Mouse (Mus musculus) intestine, embryonic 15.5 days (tissue): Measurements from ENCODE around the gene Rnase4. TPM values are rescaled to one million over a fixed set of nuclear protein-coding genes. Genes with fewer than 3 reads are reported as not detected.
"Not testable (repeated sequence)": the region's sequence is repeated elsewhere in the genome, so short reads cannot be mapped to it uniquely, and the experiment has no call there.

ENCODE experiments used
- ATAC-seq: fragments of 200-750 bp; cut with Nextera tagmentation; 2 replicates; pipeline ENCODE4 v1.8.0; 2017; ENCODE audit warnings: moderate TSS enrichment, moderate library complexity
- H3K27ac ChIP-seq: fragments of 300-500 bp; sonication (generic); 2 replicates; pipeline ENCODE4 v1.5.1; 2015; ENCODE audit warnings: mild to moderate bottlenecking, inconsistent platforms
- H3K27me3 ChIP-seq: fragments of 300-500 bp; sonication (generic); replicated peaks from 2 replicates; pipeline ENCODE4 v1.6.1; 2015; ENCODE audit warnings: inconsistent platforms
- H3K36me3 ChIP-seq: fragments of 300-500 bp; sonication (generic); 2 replicates; pipeline ENCODE4 v1.6.1; 2015; ENCODE audit warnings: inconsistent platforms
- H3K4me1 ChIP-seq: fragments of 300-500 bp; sonication (generic); replicated peaks from 2 replicates; pipeline ENCODE4 v1.6.1; 2015; ENCODE audit warnings: inconsistent platforms
- H3K4me2 ChIP-seq: fragments of 300-500 bp; sonication (generic); replicated peaks from 2 replicates; pipeline ENCODE4 v1.6.1; 2015; ENCODE audit warnings: mild to moderate bottlenecking, inconsistent platforms
- H3K4me3 ChIP-seq: fragments of 300-500 bp; sonication (generic); replicated peaks from 2 replicates; pipeline ENCODE4 v1.5.1; 2015; ENCODE audit warnings: inconsistent platforms
- H3K9ac ChIP-seq: fragments of 300-500 bp; sonication (generic); 2 replicates; pipeline ENCODE4 v1.6.1; 2015; ENCODE audit warnings: inconsistent platforms
- H3K9me3 ChIP-seq: fragments of 300-500 bp; sonication (generic); 2 replicates; pipeline ENCODE4 v1.6.1; 2016; ENCODE audit warnings: inconsistent platforms
- WGBS: fragments of 180-500 bp; shearing (Covaris S2); methylation state at CpG from one replicate; pipeline ENCODE4 v1.1.7; 2015; 5-methylcytosine and 5-hydroxymethylcytosine counted together
- polyA plus RNA-seq: library from polyadenylated mRNA; unstranded; fragments of >200 nt; fragmentation: Nextera tagmentation; extraction: Ambion mirVana; gene quantifications from 2 replicates; pipeline ENCODE4 v1.2.1, GENCODE M21; 2015

Gene Rnase4
- polyA plus RNA-seq, 1 experiment from 2014 or later: 209 TPM

DNA sequence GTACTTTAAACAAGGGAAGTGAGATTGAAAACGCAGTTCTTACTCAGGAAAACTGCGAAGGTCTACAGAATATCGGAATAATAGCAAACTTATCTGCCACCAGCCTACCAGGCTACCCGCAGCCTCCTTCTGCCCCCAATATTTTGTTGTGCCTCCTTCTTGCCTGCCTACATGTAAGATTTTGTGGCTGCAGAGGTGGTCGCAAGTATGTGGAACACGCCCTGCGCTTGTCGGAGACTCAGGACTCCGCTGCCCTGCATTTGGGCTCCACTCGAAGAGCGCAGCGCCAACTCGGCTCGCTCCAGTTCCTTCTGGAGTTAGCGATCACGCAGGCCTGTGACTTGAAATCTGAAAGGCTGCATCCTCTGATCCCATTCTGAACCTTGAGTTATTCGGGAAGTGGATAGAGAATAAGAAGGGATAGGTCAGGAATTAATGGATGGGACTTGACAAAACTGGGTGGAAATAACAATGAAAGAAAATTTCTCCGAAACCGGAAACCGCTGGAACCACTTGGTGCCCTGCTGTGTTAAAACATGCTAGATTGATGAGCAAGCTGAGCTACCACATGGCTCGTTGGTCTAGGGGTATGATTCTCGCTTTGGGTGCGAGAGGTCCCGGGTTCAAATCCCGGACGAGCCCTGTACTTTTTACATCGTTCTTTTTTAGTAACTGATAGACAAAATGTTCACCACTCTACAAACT is 648 bp upstream of the Rnase4 start:
- Histone ChIP-seq H3K27ac (peak overlapping the region; percentile 87), H3K9ac (peak overlapping the region; percentile 56), H3K4me2 (peak overlapping the region; percentile 77), H3K36me3 (no peaks in the 10 kb centered on the region), H3K4me3 (peak overlapping the region; percentile 63), H3K4me1 (0 out of 2 replicates have a peak, but pooled peaks cover 2% of the 10 kb centered on the region), H3K9me3 (no peaks in the 10 kb centered on the region), H3K27me3 (no peaks in the 10 kb centered on the region)
- under 1% methylated on average over 27 of the region's 27 CpGs for WGBS
- peak; percentile 48 for ATAC-seq

DNA sequence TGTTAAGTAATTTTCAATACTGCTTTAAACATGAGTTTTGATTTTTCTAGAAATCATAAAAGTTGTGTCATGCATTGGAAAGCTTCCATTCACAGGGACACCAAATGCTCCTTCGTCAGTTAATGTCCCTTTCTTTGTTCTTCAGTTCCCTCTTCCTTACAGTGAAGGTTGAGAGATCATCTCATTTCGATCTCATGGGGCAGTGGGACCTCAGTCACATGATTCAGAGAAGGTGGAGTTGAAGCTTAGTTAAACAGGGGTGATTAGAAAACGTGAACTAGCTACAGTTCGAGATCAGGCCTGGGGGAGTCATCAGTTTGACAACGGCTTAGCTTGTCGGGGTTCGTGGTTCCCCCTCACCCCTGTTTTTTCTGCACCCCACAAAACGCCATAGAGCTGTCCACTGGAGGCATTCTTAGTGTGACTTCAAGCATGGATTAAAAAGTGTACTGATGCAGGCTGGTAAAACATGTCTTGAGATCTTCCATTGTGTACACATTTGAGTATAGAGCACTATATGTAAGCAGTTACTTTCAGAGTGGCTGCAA is 1.3 kb downstream of the Rnase4 start:
- H3K36me3 ChIP-seq: no peaks in the 10 kb centered on the region
- no peak overlapping the region for H3K9ac ChIP-seq
- no peaks in the 10 kb centered on the region for H3K9me3 ChIP-seq
- no peaks in the 10 kb centered on the region for H3K27me3 ChIP-seq
- H3K4me2 ChIP-seq: peak overlapping the region; percentile 77
- 40% methylated on average over 8 of the region's 8 CpGs for WGBS
- H3K4me3 ChIP-seq: peak overlapping the region; percentile 63
- peak overlapping the region; percentile 28 for H3K27ac ChIP-seq
- ATAC-seq: no peak
- 0 out of 2 replicates have a peak, but pooled peaks cover 2% of the 10 kb centered on the region for H3K4me1 ChIP-seq

DNA sequence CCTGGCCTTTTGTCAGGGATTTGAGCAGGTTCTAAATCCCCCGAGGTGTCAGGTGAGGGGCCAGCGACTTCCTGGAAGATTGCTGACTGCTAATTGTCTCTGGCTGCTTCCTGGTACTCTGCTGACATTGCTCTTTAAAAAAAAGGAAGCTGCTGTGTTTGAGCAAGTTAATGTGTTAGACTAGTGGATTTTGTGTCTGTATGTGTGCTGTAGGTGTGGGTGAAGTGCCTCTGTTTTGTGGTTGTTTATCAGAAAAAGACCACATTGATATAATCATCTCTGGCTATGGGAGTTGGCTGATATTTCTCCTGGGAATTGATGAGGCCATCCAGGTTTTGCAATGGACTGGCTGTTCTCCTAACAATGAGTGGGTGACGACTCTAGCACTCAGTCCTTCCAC is 2.6 kb downstream of the Rnase4 start:
- Histone ChIP-seq H3K4me3 (no peak overlapping the region), H3K27ac (no peak overlapping the region), H3K9me3 (no peaks in the 10 kb centered on the region), H3K36me3 (no peaks in the 10 kb centered on the region), H3K4me2 (no peak overlapping the region), H3K9ac (no peak overlapping the region), H3K4me1 (0 out of 2 replicates have a peak, but pooled peaks cover 2% of the 10 kb centered on the region), H3K27me3 (no peaks in the 10 kb centered on the region)
- ATAC-seq: no peak
- WGBS: 25% methylated on average over 3 of the region's 3 CpGs

GRCm38 (mm10) chr14:51094096-51094875 is 3.4 kb downstream of the Rnase4 start:
- H3K36me3 ChIP-seq: no peaks in the 10 kb centered on the region
- no peak overlapping the region for H3K27ac ChIP-seq

GRCm38 (mm10) chr14:51094921-51095320 is 4.0 kb downstream of the Rnase4 start:
- Histone ChIP-seq H3K27me3 (no peaks in the 10 kb centered on the region), H3K9ac (no peak overlapping the region), H3K4me2 (no peak overlapping the region), H3K27ac (no peak overlapping the region), H3K4me3 (no peak overlapping the region), H3K9me3 (no peaks in the 10 kb centered on the region), H3K36me3 (no peaks in the 10 kb centered on the region), H3K4me1 (0 out of 2 replicates have a peak, but pooled peaks cover 2% of the 10 kb centered on the region)
- no peak for ATAC-seq
- 72% methylated on average over 8 of the region's 9 CpGs for WGBS

More at GRCm38 (mm10) chr14:51094096-51094875, 3.4 kb downstream of the Rnase4 start:
- no peaks in the 10 kb centered on the region for H3K27me3 ChIP-seq
- H3K4me3 ChIP-seq: no peak overlapping the region
- no peak overlapping the region for H3K4me2 ChIP-seq
- no peaks in the 10 kb centered on the region for H3K9me3 ChIP-seq
- 0 out of 2 replicates have a peak, but pooled peaks cover 2% of the 10 kb centered on the region for H3K4me1 ChIP-seq
- no peak overlapping the region for H3K9ac ChIP-seq
- ATAC-seq: no peak
- WGBS: 83% methylated on average over 5 of the region's 5 CpGs

DNA sequence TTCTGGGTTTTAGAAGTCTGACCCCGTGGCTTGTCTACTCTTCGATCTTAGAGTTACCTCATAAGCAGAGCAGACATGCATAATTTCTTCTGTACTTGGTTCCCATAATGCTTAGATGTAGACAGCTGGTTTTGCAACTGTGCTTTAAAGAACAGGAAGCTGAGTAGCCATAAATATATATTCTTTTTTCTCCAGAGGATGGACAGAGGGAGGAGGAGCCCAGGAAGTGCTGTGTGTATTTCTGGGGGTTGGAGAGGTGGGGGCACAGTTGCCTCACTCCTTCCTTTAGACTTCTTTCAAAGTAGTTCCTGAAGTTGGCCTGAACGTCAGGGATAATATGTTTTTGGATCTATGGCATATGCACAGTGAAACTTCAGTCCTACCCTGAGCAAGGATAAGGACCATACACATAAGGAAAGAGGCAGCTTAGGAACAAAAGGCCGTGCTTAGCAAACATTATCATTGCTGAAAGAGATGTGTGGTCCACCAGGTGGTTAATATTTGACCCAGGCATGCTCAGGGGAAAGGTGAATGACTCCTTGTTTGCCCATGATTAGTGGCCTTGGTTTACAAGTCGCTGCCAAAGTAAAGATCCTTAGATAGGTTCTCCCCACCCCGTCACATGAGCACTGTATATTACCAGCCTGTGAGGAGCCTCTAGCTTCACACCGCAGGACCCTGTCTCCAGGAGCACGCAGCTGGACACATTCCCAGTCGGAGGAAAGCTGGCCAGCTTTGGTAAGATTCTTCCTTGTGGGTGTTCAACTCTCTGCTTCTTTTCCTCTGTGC is 5.1 kb downstream of the Rnase4 start:
- Histone ChIP-seq H3K9me3 (no peaks in the 10 kb centered on the region), H3K4me1 (0 out of 2 replicates have a peak, but pooled peaks cover 2% of the 10 kb centered on the region), H3K9ac (no peak overlapping the region), H3K36me3 (no peaks in the 10 kb centered on the region), H3K4me2 (peak overlapping the region; percentile 34), H3K27ac (peak overlapping the region; percentile 70), H3K27me3 (no peaks in the 10 kb centered on the region), H3K4me3 (peak overlapping the region; percentile 23)
- peak; percentile 91 for ATAC-seq
- 24% methylated on average over 9 of the region's 9 CpGs for WGBS

GRCm38 (mm10) chr14:51098300-51098699 is 7.4 kb downstream of the Rnase4 start:
- H3K4me2 ChIP-seq: peak overlapping the region; percentile 30
- 0 out of 2 replicates have a peak overlapping the region, but pooled peaks have one; percentile 2 for H3K4me3 ChIP-seq
- ATAC-seq: peak; percentile 8; the same call in 1 of the 2 replicates
- H3K36me3 ChIP-seq, H3K27me3 ChIP-seq, H3K9ac ChIP-seq, H3K4me1 ChIP-seq, H3K9me3 ChIP-seq, H3K27ac ChIP-seq: not testable (repeated sequence)
- 28% methylated on average over 1 of the region's 1 CpGs for WGBS

- Histone ChIP-seq H3K36me3 (no peaks in the 10 kb centered on the region), H3K9ac (no peak overlapping the region), H3K4me2 (no peak overlapping the region), H3K27me3 (no peaks in the 10 kb centered on the region), H3K4me3 (no peak overlapping the region), H3K27ac (no peak overlapping the region), H3K9me3 (no peaks in the 10 kb centered on the region), H3K4me1 (0 out of 2 replicates have a peak, but pooled peaks cover 2% of the 10 kb centered on the region)
- ATAC-seq: no peak
- 94% methylated on average over 11 of the region's 11 CpGs for WGBS
Observed at GRCm38 (mm10) chr14:51098921-51099320, 8.0 kb downstream of the Rnase4 start.

- no peak for ATAC-seq
- H3K27ac ChIP-seq: no peak overlapping the region
- no peaks in the 10 kb centered on the region for H3K9me3 ChIP-seq
- no peak overlapping the region for H3K4me3 ChIP-seq
- H3K4me1 ChIP-seq: no peaks in the 10 kb centered on the region
- H3K9ac ChIP-seq: no peak overlapping the region
- no peak overlapping the region for H3K4me2 ChIP-seq
- no peaks in the 10 kb centered on the region; the same call in none of the 2 replicates for H3K36me3 ChIP-seq
- no peaks in the 10 kb centered on the region for H3K27me3 ChIP-seq
- 72% methylated on average over 9 of the region's 9 CpGs for WGBS
Observed at GRCm38 (mm10) chr14:51101284-51101683, 10.4 kb downstream of the Rnase4 start.

DNA sequence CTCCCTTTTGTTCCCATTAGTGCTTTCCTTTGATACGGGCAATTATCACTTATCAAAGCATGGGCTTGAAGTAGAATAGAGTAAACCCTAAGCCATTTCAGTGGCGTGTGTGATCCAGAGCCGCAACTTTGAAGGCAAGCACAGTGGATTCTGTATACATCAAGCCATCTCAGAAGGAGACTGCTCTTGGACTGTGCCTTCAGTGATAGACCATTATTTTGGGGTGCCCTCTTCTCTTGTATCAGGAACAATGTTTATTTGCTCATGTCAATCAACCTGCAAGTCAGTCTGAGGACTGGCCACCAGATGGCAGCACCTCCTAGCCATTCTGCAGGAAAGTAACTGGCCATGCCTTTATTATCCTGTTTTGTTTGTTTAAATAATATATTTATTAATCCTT is 12.3 kb downstream of the Rnase4 start:
- WGBS: 63% methylated on average over 3 of the region's 3 CpGs
- H3K4me3 ChIP-seq: no peak overlapping the region
- no peak overlapping the region for H3K4me2 ChIP-seq
- H3K9ac ChIP-seq: no peak overlapping the region
- no peaks in the 10 kb centered on the region for H3K9me3 ChIP-seq
- no peak overlapping the region for H3K27ac ChIP-seq
- H3K4me1 ChIP-seq: no peaks in the 10 kb centered on the region
- H3K36me3 ChIP-seq: no peaks in the 10 kb centered on the region; the same call in none of the 2 replicates
- ATAC-seq: peak; percentile 27
- no peaks in the 10 kb centered on the region for H3K27me3 ChIP-seq

DNA sequence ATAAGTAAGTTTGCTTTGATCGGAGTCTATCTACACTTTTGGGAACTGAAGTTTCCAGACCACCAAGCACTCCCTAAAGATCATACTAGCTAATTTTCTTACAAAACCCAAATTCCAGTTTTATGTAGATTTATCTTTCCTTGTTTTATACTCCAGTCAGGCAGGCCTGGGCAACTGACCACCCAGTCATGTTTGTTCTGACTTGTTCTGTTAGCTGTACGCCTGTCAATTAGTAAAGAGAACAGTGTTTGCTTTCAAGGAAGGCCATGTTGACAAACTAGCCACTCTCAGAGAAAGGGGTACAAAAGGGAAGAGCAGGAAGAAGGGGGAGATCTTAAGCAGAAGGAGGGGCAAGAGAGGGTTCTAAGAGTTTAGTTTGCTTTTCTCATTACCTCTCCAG is 13.5 kb downstream of the Rnase4 start:
- no peak overlapping the region for H3K9ac ChIP-seq
- no peak for ATAC-seq
- H3K4me1 ChIP-seq: no peaks in the 10 kb centered on the region
- 84% methylated on average over 2 of the region's 2 CpGs for WGBS
- H3K4me2 ChIP-seq: no peak overlapping the region
- H3K27me3 ChIP-seq: no peaks in the 10 kb centered on the region
- no peaks in the 10 kb centered on the region for H3K9me3 ChIP-seq
- H3K36me3 ChIP-seq: no peaks in the 10 kb centered on the region; the same call in none of the 2 replicates
- no peak overlapping the region for H3K4me3 ChIP-seq
- no peak overlapping the region for H3K27ac ChIP-seq
